Mouse (Mus musculus) liver, postnatal 0 days (tissue): ENCODE measurements around the gene Rasal2.

Source experiments
- CTCF ChIP-seq: sonication (generic); IDR thresholded peaks from 2 replicates; pipeline ENCODE4 v1.5.1; 2016; ENCODE audit warnings: antibody characterized with exemption, low read depth
- EP300 ChIP-seq: IDR thresholded peaks from 2 replicates; pipeline ENCODE4 v1.6.1; 2016; ENCODE audit warnings: antibody characterized with exemption, low read depth, mild to moderate bottlenecking

DNA sequence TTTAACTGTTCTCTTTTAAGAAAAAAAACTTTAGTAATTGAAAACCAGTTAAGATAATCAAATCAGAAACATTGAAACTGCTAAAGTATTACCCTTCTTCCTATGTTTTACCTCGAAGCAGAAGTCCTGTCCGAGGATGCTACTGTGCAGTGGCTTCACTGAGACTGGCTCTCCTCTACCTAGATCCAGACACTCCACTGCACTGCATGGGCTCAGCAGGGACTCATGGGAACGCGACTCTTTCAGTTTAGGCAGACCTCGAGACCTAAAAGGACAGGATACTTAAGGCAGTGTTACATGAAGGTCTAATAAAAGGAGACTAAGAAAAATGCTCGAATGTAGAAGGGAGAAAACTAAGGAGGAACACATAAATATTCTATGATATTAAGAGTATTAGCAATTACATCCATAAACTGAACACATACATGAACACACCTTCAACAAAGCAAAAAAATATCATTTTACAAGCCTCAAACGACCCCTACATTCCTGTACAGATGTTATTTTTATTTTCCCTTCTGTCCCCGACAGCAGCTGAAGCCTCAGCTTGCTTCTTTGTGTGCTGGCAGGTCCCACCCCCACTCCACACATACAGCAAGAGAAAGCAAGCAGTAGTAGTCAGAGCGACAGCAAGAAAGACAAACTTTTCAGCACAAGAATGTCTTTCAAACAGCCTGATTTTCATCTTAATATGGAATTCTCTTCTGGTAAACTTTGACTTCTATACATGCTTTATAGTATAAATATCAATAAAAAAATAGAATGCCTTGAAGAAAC lies 233.2 kb downstream of the Rasal2 start:
- TF ChIP-seq CTCF (no peak), EP300 (no peak)
